Mouse (Mus musculus): Measurements from ENCODE around the gene Phactr1. TPM values are rescaled to one million over a fixed set of nuclear protein-coding genes. Genes with fewer than 3 reads are reported as not detected.

Gene Phactr1
- total and polyA plus RNA-seq, 3 experiments, result 0.11 TPM; not detected in 2

DNA sequence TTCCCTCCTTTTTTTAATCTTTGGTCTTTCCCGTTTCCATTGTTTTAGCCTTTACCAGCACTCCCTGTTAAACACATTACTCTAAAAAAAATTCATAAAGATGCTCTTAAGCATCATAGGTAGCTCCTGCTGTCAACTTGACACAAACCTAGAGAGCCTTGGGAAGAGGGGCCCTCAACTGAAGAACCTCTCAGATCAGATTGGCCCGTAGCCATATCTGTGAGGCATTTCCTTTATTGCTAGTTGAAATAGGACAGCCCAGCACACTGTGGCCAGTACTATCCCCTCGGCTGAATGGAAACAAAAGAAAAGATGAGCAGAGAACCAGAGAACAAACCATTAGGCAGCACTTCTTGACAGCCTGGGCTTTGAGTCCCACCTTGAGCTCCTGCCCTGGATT is 313.9 kb downstream of the Phactr1 start:
- DNase-seq (ENCODE audit: low spot score) (no peak), ATAC-seq (ENCODE audit: extremely low read depth, insufficient number of reproducible peaks, low FRiP score, poor library complexity, severe bottlenecking) (no peak)
- no peaks in the 10 kb centered on the region for H3K4me1 ChIP-seq (ENCODE audit: insufficient read depth, low read depth, low read length)
- H3K4me3 ChIP-seq (ENCODE audit: low read depth, low read length), result no peak overlapping the region
- no peaks in the 10 kb centered on the region for H3K9me3 ChIP-seq (replicated peaks)
- H3K36me3 ChIP-seq (replicated peaks), result no peaks in the 10 kb centered on the region
- no peaks in the 10 kb centered on the region for H3K27me3 ChIP-seq (ENCODE audit: insufficient read depth, low read length)
- TF ChIP-seq TAL1 (conservative IDR thresholded peaks at IDR 0.05; ENCODE audit: low read depth, low read length) (no peak), POLR2AphosphoS5 (IDR thresholded peaks at IDR 0.05; ENCODE audit: insufficient replicate concordance, low read depth, low read length) (no peak), GATA1 (IDR thresholded peaks at IDR 0.05; ENCODE audit: borderline replicate concordance, low read length) (no peak), CTCF (IDR thresholded peaks at IDR 0.05; ENCODE audit: low read depth, low read length) (no peak), GATA2 (IDR thresholded peaks at IDR 0.05; ENCODE audit: borderline replicate concordance, low read depth, low read length) (no peak)

DNA sequence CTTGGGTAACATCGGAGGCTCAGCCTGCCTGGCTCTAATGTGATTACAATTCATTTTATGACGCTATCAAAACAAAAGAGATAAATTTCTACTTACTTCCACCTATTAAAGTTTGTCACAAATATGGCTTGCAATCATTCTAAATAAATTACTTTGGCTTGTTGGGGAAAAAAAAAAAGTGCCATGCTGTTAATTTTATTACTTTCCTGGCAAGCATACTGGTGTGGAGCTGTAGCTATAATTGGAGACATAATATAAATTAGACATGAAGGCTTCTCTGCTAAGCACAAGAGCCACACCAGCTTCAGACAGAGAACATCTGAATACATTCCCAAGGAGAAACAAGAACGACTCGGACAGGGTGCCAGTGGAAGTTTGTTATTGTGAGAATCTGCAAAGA is 315.8 kb downstream of the Phactr1 start:
- H3K9me3 ChIP-seq (replicated peaks), result no peaks in the 10 kb centered on the region
- H3K27me3 ChIP-seq (ENCODE audit: insufficient read depth, low read length), result no peaks in the 10 kb centered on the region
- DNase-seq (ENCODE audit: low spot score) (no peak), ATAC-seq (ENCODE audit: extremely low read depth, insufficient number of reproducible peaks, low FRiP score, poor library complexity, severe bottlenecking) (no peak)
- H3K36me3 ChIP-seq (replicated peaks), result no peaks in the 10 kb centered on the region
- TF ChIP-seq CTCF (IDR thresholded peaks at IDR 0.05; ENCODE audit: low read depth, low read length), result no peak
- TF ChIP-seq POLR2AphosphoS5 (IDR thresholded peaks at IDR 0.05; ENCODE audit: insufficient replicate concordance, low read depth, low read length), result no peak
- no peak for TF ChIP-seq TAL1 (conservative IDR thresholded peaks at IDR 0.05; ENCODE audit: low read depth, low read length)
- TF ChIP-seq GATA1 (IDR thresholded peaks at IDR 0.05; ENCODE audit: borderline replicate concordance, low read length), result no peak
- no peak for TF ChIP-seq GATA2 (IDR thresholded peaks at IDR 0.05; ENCODE audit: borderline replicate concordance, low read depth, low read length)
- no peaks in the 10 kb centered on the region for H3K4me1 ChIP-seq (ENCODE audit: insufficient read depth, low read depth, low read length)
- no peak overlapping the region for H3K4me3 ChIP-seq (ENCODE audit: low read depth, low read length)

DNA sequence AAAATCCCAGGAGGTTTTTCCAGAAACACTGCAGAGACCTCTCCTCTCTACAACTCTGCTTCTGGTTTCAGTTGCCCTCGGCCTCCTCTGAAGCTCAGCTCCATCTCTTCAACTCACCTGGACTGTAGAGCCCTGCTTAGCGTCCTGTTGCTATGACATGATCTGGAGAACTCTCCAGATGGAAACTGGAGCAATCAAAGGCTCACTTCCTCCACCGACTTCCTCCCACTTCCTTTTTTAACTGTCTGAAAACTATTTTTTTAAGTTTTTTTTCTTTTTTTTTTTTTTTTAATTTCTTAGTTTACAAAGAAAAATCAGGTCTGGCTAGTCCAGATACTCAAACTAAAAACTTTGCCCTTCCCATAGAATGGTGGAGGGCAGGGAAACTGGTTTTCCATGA is 318.9 kb downstream of the Phactr1 start:
- Histone ChIP-seq H3K36me3 (replicated peaks) (no peaks in the 10 kb centered on the region), H3K9me3 (replicated peaks) (no peaks in the 10 kb centered on the region), H3K4me1 (ENCODE audit: insufficient read depth, low read depth, low read length) (no peaks in the 10 kb centered on the region), H3K27me3 (ENCODE audit: insufficient read depth, low read length) (no peaks in the 10 kb centered on the region), H3K4me3 (ENCODE audit: low read depth, low read length) (no peak overlapping the region)
- DNase-seq (ENCODE audit: low spot score) (no peak), ATAC-seq (ENCODE audit: extremely low read depth, insufficient number of reproducible peaks, low FRiP score, poor library complexity, severe bottlenecking) (no peak)
- TF ChIP-seq CTCF (IDR thresholded peaks at IDR 0.05; ENCODE audit: low read depth, low read length) (no peak), GATA2 (IDR thresholded peaks at IDR 0.05; ENCODE audit: borderline replicate concordance, low read depth, low read length) (no peak), POLR2AphosphoS5 (IDR thresholded peaks at IDR 0.05; ENCODE audit: insufficient replicate concordance, low read depth, low read length) (no peak), TAL1 (conservative IDR thresholded peaks at IDR 0.05; ENCODE audit: low read depth, low read length) (no peak), GATA1 (IDR thresholded peaks at IDR 0.05; ENCODE audit: borderline replicate concordance, low read length) (no peak)

DNA sequence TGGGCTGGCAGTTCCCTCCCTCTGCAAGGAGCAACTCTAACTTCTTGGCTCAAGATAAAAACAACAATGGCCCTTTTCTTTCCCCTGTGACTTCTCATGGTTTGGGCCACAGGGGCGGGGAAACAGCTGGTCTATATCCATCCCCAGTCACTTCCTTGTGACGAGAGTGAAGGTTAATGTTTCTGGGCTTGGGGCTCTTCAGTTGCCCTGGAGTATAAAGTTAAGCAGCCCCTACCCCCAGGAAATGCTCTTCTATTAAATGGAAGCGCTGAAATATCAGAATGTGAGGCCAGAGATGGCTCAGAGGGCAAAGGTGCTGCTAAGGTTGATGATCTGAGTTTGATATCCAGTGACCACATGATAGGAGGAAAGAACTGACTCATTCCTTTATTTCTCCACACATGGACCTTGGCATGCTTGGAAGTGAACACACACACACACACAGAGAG is 324.7 kb downstream of the Phactr1 start:
- Histone ChIP-seq H3K4me1 (ENCODE audit: insufficient read depth, low read depth, low read length) (no peaks in the 10 kb centered on the region), H3K4me3 (ENCODE audit: low read depth, low read length) (no peak overlapping the region), H3K36me3 (replicated peaks) (no peaks in the 10 kb centered on the region), H3K9me3 (replicated peaks) (no peaks in the 10 kb centered on the region), H3K27me3 (ENCODE audit: insufficient read depth, low read length) (no peaks in the 10 kb centered on the region; the same call in 1 of the 2 replicates)
- ATAC-seq (ENCODE audit: extremely low read depth, insufficient number of reproducible peaks, low FRiP score, poor library complexity, severe bottlenecking), result no peak
- TF ChIP-seq POLR2AphosphoS5 (IDR thresholded peaks at IDR 0.05; ENCODE audit: insufficient replicate concordance, low read depth, low read length), result no peak
- TF ChIP-seq TAL1 (conservative IDR thresholded peaks at IDR 0.05; ENCODE audit: low read depth, low read length), result no peak
- no peak for TF ChIP-seq CTCF (IDR thresholded peaks at IDR 0.05; ENCODE audit: low read depth, low read length)
- no peak for TF ChIP-seq GATA1 (IDR thresholded peaks at IDR 0.05; ENCODE audit: borderline replicate concordance, low read length)
- no peak for TF ChIP-seq GATA2 (IDR thresholded peaks at IDR 0.05; ENCODE audit: borderline replicate concordance, low read depth, low read length)
- DNase-seq (ENCODE audit: low spot score), result no peak

DNA sequence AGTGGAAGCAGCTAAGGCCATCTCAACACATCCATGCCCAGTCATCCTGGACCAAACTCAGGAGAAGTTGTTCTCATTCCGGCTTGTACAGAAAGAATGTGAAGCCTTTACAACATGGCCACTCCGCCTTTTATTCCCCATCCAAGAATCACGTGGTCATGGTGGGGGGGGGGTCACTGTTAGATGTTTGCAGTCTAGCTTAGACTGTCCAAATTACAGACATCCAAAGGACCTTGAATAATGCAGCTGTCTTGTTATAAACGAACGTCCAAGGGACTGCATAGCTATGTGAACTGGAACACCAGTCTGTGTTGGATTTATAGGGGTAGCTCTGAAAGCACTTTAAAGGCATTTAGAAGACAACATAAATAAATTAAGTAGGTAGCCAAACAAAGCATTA is 328.0 kb downstream of the Phactr1 start:
- no peaks in the 10 kb centered on the region for H3K4me1 ChIP-seq (ENCODE audit: insufficient read depth, low read depth, low read length)
- ATAC-seq (ENCODE audit: extremely low read depth, insufficient number of reproducible peaks, low FRiP score, poor library complexity, severe bottlenecking) (no peak), DNase-seq (ENCODE audit: low spot score) (no peak)
- TF ChIP-seq CTCF (IDR thresholded peaks at IDR 0.05; ENCODE audit: low read depth, low read length) (no peak), GATA2 (IDR thresholded peaks at IDR 0.05; ENCODE audit: borderline replicate concordance, low read depth, low read length) (no peak), TAL1 (conservative IDR thresholded peaks at IDR 0.05; ENCODE audit: low read depth, low read length) (no peak), POLR2AphosphoS5 (IDR thresholded peaks at IDR 0.05; ENCODE audit: insufficient replicate concordance, low read depth, low read length) (no peak), GATA1 (IDR thresholded peaks at IDR 0.05; ENCODE audit: borderline replicate concordance, low read length) (no peak)
- H3K4me3 ChIP-seq (ENCODE audit: low read depth, low read length), result no peak overlapping the region
- H3K27me3 ChIP-seq (ENCODE audit: insufficient read depth, low read length), result no peaks in the 10 kb centered on the region; the same call in 1 of the 2 replicates
- H3K9me3 ChIP-seq (replicated peaks), result no peaks in the 10 kb centered on the region
- no peaks in the 10 kb centered on the region for H3K36me3 ChIP-seq (replicated peaks)

DNA sequence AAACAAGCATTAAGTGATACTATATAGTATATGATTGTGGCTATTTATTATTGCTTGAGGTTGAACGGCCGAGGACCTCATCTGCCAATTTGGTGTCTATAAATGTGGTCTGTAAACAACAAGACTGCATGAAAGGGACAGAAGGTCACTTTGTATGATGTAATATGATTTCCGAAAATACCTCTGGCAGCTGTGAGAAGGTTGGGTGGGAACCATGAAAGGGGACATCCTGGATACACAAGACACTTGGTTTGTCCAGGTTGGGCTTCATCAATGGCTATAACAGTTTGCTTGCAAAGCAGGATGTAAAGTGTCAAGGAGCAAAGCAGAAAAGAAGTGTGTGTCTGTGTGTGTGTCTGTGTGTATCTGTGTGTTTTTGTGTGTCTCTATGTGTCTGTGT is 329.2 kb downstream of the Phactr1 start:
- Histone ChIP-seq H3K4me3 (ENCODE audit: low read depth, low read length) (no peak overlapping the region), H3K9me3 (replicated peaks) (no peaks in the 10 kb centered on the region), H3K4me1 (ENCODE audit: insufficient read depth, low read depth, low read length) (no peaks in the 10 kb centered on the region), H3K36me3 (replicated peaks) (no peaks in the 10 kb centered on the region), H3K27me3 (ENCODE audit: insufficient read depth, low read length) (no peaks in the 10 kb centered on the region; the same call in 1 of the 2 replicates)
- ATAC-seq (ENCODE audit: extremely low read depth, insufficient number of reproducible peaks, low FRiP score, poor library complexity, severe bottlenecking) (no peak), DNase-seq (ENCODE audit: low spot score) (no peak)
- no peak for TF ChIP-seq GATA1 (IDR thresholded peaks at IDR 0.05; ENCODE audit: borderline replicate concordance, low read length)

DNA sequence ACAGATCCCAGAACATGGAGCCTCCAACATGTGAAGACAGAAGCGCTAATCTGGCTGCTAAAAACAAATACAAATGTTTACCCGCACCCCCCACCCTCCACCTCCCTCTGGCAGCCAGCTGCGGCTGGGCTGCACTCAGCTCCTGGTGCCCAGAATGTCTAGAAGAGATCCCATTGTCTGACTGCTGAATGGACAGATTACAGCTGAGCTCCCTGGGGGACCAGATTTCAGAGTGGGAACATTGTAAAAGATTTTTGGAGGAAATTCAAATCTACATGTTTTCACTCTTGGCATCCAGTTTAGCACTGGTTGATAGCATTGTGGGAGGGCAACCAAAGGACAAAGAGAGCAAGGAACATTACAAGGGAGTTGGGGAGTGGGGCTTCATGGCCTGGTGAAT is 331.1 kb downstream of the Phactr1 start:
- Histone ChIP-seq H3K36me3 (replicated peaks) (no peaks in the 10 kb centered on the region), H3K4me3 (ENCODE audit: low read depth, low read length) (no peak overlapping the region), H3K9me3 (replicated peaks) (no peaks in the 10 kb centered on the region), H3K4me1 (ENCODE audit: insufficient read depth, low read depth, low read length) (no peaks in the 10 kb centered on the region), H3K27me3 (ENCODE audit: insufficient read depth, low read length) (no peaks in the 10 kb centered on the region; the same call in 1 of the 2 replicates)
- ATAC-seq (ENCODE audit: extremely low read depth, insufficient number of reproducible peaks, low FRiP score, poor library complexity, severe bottlenecking), result no peak
- no peak for DNase-seq (ENCODE audit: low spot score)
- TF ChIP-seq GATA2 (IDR thresholded peaks at IDR 0.05; ENCODE audit: borderline replicate concordance, low read depth, low read length), result no peak
- no peak for TF ChIP-seq POLR2AphosphoS5 (IDR thresholded peaks at IDR 0.05; ENCODE audit: insufficient replicate concordance, low read depth, low read length)
- TF ChIP-seq TAL1 (conservative IDR thresholded peaks at IDR 0.05; ENCODE audit: low read depth, low read length), result no peak
- no peak for TF ChIP-seq CTCF (IDR thresholded peaks at IDR 0.05; ENCODE audit: low read depth, low read length)
- TF ChIP-seq GATA1 (IDR thresholded peaks at IDR 0.05; ENCODE audit: borderline replicate concordance, low read length), result no peak
